Mouse (Mus musculus): ENCODE results near the gene Adamts9.
A peak's percentile ranks its signal among the peaks of the same experiment; 100 is the strongest.

Adamts9 gene

DNA sequence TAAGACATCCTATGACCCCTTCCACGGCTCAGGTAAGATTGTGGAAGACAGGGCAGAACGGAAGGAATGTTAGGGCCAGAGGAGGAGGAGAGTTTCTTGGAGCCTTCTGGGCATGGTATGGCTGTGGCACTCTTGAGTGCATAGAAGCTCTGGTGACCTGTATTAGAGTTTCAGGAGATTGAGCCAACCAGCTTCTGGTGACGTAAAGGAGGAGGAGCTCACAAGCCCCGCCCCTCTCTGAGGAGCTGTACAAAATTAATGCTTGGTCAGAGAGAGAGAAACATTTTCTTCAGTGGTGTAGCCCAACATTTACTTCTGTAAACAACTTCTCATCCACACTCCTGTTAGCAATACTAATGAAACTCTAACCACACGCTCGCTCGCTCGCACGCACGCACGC, 140.9 kb downstream of the Adamts9 start:
- no peak for DNase-seq

GRCm38 (mm10) chr6:92801462-92801861, 141.8 kb downstream of the Adamts9 start:
- no peak for DNase-seq

GRCm38 (mm10) chr6:92793804-92794203, 149.5 kb downstream of the Adamts9 start:
- no peak for DNase-seq

- DNase-seq, result peak; percentile 88
Measured at GRCm38 (mm10) chr6:92787376-92787712, 155.9 kb downstream of the Adamts9 start.

DNA sequence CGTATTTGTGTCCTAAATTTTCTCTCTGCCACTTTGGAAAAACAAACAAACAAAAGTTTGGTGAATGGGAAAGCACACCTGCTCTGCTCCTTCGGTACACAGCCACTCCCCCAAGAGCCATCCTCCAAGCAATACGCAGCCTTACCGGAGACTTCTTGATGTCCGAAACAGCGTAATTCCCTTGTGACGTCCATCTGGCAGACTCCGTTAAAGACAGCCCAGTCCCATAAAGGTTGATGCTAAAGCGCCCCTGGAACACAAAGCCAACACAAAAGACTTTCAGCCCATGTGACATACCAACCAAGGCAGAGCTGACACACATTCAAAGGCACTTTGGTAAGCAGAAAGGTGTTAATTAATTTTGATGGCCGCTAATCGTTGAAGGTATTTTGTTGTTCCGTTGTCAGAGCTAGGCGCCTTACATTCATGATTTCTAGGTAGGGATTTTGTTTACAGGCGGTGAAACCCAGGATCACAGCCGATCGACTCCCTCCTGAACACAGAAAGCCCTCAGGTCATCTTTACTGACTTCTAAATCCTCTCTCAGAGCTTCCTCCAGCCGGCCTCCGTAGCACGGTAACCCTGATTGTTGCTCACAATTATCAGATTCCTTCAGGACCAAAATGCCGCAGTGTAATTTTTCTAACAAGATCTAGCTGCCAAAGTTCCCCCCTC, 156.5 kb downstream of the Adamts9 start:
- DNase-seq, result no peak

GRCm38 (mm10) chr6:92784782-92785181, 158.5 kb downstream of the Adamts9 start:
- DNase-seq, result peak; percentile 29

DNA sequence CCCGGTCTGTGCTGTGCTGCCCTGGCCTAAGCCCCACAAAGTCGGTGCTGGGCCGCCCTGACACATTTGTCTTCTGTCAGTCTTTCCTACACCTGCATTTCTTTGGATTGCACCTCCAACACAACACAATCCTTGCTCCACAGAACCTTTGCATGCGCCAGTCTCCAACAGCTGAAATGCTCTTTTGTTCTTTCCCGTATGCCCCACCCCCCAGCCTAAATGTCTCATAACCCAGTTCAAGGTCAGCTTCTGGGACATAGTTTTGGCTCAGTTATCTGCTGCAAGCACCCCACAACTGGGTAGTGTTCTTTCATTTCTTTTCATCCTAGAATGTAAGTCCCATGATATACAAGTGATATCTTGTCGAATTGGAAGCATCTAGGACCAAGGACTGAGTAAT, 161.8 kb downstream of the Adamts9 start:
- DNase-seq, result no peak

DNA sequence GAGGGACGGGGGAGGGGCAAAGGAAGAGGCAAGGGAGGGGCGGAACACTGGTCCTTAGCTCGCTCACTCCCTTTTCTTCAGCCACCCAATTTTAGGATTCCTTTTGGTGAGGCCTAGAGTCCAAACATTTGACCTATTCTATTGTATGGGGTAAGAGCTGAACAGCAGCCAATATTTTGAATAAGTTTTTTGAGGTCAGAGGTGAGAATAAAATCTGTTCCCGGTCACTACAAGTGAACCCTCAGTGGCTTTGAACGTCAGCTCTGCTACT, 163.4 kb downstream of the Adamts9 start:
- no peak for DNase-seq

DNA sequence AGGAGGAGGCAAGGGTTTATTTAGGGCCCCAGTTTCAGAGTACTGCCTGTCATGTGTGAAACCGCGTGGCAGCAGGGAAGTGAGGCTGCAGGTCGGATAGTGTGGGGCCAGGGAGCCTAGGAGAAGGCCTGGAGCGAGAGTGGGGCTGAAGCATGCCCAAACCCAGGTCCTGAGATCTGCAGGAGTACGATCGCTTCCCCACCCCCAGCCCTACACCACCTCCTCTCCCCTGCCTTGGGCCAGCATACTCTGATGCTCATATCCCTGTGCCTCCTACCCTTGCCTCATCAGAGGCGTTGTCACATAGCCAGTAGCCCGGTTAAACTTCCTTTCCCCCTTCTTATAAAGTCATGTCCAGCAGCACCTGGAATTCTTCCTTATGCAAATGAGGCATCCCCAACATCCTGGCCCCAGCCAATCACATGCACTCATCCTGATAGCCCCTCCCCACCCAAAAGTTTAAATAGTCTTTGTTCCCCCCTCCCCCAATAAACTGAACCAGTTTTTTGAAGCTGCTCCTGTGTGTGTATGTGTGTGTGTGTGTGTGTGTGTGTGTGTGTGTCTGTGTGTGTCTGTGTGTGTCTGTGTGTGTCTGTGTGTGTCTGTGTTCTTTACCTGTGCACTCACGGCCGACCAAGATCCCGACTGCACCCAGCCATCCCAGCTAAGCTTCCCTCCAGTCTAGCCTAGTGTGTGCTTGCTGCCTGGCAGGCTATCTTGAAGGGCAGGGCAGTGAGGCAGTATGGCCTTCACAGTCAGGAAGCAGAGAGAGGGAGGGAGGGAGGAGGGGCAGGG, 164.0 kb downstream of the Adamts9 start:
- no peak for DNase-seq

DNA sequence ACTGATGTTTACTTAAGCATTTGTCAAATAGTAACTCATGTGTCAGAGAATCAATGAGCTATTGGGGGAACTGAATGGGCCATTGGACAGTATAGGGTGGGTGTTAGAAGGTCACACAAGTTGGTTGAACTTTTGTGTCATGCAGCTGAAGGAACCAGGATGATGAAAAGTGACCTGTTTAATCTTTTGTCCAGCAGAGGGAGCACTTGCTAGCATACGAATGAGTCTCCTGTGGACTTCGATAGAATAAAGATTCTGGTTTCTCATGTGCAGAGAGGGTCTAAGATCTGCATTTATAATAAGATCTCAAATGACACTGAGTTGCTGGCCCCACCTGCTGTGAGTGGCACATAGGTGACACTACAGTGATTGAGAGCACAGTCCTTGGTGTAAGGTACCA, 166.9 kb downstream of the Adamts9 start:
- peak; percentile 31 for DNase-seq

GRCm38 (mm10) chr6:92762372-92762771, 180.9 kb downstream of the Adamts9 start:
- no peak for DNase-seq

GRCm38 (mm10) chr6:92759616-92760015, 183.7 kb downstream of the Adamts9 start:
- no peak for DNase-seq

DNA sequence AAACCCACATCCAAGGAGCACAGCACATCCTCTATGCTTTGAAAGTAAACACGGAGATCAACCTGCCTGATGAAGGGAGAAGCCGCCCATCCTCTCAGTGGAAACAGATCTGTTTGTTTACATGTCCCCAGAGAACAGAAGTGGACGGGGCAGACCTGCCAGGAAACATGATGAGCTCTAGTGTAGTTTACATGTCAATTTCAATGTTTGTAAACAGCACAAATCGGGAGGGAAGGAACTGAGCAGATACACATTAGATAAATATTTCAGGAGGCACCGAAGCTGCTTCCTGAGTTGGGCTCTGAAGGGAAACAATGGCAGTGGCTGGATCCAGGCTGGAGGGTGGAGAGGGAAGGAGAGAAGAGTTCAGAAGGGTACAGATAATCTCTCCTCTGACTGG, 187.5 kb downstream of the Adamts9 start:
- no peak for DNase-seq

DNA sequence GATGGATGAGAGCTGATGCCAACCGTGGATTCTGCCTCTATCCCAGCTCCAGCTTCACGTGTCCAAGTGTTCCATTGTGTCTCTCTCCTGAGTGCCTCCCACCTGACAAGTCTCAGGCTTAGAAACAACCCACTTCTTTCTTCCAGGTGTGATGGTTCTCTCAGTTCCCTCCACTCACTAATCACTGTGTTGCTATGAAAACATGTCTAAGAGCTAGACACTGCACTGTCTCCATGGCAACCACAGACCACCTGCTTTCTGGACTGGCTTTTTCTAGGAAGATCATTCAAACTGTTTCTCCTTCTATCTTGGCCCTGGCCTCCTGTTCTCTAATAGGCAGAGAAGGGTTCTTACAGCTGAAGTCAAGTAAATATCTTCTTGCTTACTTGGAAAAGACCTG, 190.6 kb downstream of the Adamts9 start:
- no peak for DNase-seq

GRCm38 (mm10) chr6:92749420-92749819, 193.9 kb downstream of the Adamts9 start:
- peak; percentile 38 for DNase-seq

GRCm38 (mm10) chr6:92743605-92744004, 199.7 kb downstream of the Adamts9 start:
- DNase-seq, result peak; percentile 85

GRCm38 (mm10) chr6:92737116-92737515, 206.2 kb downstream of the Adamts9 start:
- DNase-seq, result no peak

- DNase-seq, result no peak
Measured at GRCm38 (mm10) chr6:92733651-92734050, 209.6 kb downstream of the Adamts9 start.

- peak; percentile 40 for DNase-seq
Measured at GRCm38 (mm10) chr6:92728514-92728913, 214.8 kb downstream of the Adamts9 start.

DNA sequence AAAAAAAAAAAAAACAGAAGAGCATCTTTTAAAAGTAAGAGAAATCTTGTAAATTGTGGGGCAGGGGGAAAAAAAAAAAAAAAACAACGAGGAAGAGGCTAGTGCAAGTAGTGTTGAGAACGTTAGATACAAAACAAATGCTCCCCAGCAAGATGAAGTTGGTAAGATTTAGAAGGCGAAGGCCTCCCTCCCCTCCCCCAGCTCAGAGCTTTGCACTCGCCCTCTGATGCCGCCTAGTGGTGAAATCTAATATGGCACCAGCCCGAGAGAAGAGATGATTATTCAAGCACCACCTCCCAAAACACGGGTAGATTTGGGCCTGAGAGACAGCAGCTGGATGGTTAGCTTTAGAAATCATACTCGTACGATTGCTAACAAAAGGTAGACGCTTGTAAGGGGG, 215.2 kb downstream of the Adamts9 start:
- DNase-seq, result peak; percentile 91

GRCm38 (mm10) chr6:92727351-92727986, 215.8 kb downstream of the Adamts9 start:
- DNase-seq, result no peak

DNA sequence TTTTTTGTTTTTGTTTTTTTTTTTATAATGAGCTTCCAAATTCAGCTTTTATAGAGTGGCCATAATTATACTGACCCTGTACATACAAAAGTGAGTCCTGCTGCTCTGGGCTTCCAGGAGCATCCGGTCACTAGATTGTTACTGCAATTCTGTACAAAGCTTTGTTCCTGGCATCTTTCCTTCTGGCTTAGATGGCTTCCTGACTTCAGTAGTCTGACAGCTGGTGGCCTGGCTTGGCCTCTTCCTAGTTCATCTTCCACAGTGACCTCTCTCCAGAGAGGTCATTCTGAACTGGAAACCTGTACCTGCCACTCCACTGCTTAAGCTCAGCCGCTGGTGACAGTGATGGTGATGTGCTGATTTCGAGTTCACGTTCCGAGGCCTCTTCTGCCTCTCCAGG, 217.2 kb downstream of the Adamts9 start:
- no peak for DNase-seq

DNA sequence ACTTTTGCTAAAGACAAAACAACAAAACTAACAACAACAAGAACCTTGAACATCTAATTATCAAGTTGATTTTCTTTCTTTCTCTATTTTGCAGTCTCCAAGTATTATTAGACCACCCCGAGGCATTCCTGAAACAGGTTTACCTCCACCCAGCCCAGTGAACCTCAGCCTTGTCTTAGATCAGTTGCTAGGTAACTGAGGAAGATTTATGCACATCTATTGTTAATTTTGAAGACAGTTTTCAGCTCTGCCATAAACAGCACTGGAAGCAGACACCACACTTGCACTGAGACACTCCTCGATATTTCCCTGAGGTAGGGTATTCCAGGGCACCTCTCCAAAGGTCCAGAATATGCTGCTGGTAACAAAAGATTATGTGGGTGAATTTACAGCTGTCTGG, 218.9 kb downstream of the Adamts9 start:
- DNase-seq, result no peak

Data from right cerebral cortex, adult 18-20 months (tissue).